Mouse (Mus musculus): ENCODE measurements around the gene Ublcp1.

DNA sequence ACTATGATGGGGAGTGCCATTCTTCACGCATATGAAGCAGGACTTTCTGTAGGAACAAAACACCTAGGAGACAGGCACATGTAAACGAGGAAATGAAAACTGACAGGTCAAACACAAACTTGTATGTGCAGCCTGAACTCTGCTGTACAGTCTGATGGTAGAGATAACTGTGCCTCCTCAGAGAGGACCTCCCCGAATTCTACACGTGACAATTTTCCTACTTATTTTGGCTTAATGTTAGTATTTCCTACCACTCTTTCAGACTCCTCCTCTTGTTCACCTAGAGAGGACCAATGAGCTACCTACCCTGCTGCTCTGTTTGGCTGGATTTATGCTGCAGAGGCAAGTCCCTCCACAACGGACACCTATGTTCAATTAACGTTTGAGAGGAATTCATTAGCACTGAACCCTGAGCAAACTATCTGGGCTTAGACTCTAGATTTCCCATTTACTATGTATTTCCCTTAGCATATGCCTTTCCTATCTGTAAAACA is 3.3 kb downstream of the Ublcp1 start:
- TF ChIP-seq CTCF (IDR thresholded peaks at IDR 0.05; ENCODE audit: borderline replicate concordance, insufficient read depth, low read depth, low read length) (no peak), POLR2A (IDR thresholded peaks at IDR 0.05; ENCODE audit: borderline replicate concordance, insufficient read depth, low read length) (no peak)

Measured in cerebellum, adult 2 months (tissue).